Mouse (Mus musculus) layer of hippocampus, adult 9-11 months (tissue): Measurements from ENCODE around the gene Ptpn1.
A peak's percentile ranks its signal among the peaks of the same experiment; 100 is the strongest.

Source experiments
- DNase-seq: peaks from one replicate; pipeline ENCODE4 v3.0.0; 2022

The Ptpn1 gene

DNA sequence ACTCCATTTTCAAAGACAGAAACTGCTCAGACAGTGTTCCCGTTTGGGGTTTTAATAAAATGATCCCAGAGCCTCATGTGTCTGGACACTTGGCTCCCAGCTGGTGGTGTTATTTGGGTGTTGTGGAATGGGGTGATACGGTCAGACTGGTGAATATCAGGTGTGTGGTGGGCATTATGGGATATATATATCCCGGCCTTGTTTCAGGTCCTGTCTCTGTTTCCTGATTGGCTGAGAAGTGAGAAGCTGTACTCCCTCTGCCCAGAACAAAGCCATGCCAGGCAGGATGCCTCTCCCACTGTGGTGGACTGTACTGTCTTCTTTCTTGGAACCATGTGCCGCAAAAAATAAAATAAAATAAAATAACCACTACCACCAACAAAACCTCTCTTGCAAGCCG lies 7.8 kb upstream of the Ptpn1 start:
- DNase-seq, result no peak

DNA sequence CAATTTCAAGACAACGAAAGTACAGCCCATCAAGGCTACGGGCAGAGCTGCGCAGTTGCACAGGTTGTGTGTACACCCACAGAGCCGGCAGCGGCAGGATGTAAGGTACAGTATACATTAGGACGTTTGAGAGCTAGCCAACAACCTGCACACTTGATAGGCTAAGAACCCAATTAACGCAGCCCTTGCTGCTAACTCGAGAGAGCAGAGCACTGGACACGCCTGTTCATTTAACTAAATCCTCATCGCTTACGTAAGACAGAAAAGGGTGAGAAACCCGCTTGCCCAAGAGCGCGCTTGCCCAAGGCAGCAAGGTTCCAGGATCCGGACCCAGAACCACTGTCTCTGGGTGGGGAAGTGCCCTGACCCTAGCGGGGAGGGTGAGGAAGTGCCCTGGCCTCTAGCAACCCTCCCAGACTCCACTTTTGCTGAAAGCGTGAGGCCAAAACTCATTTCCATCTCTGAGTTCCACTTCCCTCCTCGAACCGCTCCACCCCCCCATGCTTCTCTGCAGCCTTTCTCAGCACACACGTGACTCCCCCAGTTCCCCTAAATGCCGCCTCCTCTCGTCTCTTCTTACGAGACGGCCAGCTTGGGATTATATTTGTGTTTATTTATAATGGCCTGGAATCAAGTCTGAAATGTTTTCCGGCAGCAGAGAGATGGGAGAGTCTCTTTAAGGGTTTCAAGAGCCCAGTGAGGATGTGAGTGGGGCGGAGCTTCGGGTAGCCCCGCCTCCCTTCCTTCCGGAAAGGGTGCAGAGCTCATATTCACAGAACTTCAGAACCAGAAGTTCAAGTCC lies 6.9 kb upstream of the Ptpn1 start:
- peak; percentile 89 for DNase-seq

DNA sequence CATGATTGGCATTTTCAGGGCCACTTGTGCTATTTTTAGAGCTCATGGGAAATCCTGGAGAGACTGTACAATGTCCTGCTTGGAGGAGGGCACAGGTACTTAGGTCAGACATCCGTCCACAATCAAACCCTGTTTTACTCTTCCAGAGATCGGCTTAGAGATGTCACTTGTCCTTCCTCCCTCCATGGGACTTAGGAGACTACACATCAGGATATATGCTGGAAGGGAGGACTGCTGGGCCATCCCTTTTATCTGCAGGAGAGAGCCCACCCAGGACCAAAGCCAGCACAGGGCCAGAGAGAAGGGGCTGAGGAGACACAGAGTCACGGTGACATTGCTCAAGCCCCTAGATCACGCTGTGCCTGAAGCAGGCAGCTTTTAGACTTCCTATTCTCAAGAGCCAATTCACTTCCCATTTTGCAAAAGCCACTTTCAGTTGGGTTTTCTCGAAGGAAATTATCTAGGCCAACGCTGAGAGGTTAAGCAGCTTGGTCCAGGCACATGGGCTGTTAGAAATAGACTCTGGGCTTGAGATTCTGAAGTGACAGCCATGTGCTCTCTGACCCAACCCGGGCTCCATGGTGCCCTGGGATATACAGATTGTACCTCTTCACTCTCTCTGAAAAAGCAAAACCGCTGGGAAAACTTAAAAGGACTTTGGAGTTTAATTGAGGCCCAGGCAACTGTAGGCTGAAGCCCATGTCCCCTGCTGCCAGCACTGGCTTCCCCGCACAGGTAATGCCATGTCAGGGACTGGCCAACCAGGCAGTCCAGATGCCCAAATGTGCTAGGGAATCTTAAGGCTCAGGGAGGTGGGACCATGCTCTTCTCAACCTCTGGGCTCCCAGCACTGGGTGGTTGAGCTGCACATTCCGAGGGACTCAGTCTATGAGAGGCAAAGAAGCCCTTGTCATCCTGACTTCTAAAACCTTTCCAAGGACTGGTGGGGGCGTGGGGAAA lies 5.7 kb upstream of the Ptpn1 start:
- peak; percentile 61 for DNase-seq

DNA sequence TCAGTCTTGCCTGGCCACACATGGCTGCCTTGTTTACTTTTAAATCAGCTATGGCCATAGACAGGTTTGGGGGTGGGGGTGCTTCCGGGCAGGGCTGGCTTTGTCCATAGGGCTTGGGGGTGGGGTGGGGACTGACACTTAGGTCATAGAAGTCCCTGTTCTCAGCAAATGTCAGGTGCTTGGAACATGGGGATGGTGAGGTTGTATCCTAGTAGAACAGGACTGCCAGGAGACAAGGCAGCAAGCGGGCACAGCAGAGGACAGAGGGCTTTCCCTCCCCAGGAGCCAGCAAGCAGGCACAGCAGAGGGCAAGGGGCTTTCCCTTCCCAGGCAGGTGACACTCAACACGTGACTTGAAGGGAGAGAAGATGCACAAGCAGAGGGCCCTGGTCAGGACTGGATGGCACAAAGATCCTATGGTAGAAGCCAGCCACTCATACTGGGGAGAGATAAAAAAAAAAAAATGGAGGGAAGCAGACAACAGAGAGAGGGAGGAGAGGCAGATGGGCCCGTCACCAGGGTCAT lies 3.8 kb upstream of the Ptpn1 start:
- no peak for DNase-seq

DNA sequence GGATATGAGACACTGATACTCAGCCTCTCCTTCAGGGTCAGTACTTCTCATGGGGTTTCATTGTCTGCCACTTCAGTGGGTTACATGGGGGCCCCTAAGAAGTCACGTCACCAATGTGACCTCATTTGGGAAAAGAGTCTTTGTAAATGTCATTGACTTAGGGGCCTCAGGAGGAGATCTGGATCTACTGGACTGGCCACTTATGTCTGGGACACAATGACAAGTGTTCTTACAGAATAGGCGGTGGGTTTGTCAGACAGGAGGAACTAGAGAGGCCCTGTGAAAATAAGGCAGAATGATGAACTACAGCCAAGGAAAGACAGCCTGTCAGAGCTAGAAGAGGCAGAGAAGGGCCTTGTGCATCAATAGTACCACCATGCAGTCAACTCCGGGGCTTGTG lies 2.9 kb upstream of the Ptpn1 start:
- DNase-seq, result no peak

DNA sequence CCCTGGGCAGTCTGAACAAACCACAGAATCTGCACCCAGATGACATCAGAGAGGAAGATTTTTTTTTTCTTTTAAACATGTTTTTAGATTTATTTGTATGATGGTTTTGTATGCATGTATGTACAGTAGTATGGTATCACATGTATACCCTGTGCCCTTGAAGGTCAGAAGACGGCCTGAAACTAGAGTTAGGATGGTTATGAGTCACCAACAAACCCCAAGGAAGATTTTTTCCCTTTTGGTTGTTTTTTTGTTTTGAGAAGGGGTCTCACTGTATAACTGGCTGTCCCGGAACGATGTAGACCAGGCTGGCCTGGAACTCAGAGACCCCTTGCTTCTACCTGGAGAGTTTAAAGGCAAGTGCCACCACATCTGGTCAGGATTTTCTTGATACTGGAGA lies 882 bp upstream of the Ptpn1 start:
- DNase-seq, result no peak

DNA sequence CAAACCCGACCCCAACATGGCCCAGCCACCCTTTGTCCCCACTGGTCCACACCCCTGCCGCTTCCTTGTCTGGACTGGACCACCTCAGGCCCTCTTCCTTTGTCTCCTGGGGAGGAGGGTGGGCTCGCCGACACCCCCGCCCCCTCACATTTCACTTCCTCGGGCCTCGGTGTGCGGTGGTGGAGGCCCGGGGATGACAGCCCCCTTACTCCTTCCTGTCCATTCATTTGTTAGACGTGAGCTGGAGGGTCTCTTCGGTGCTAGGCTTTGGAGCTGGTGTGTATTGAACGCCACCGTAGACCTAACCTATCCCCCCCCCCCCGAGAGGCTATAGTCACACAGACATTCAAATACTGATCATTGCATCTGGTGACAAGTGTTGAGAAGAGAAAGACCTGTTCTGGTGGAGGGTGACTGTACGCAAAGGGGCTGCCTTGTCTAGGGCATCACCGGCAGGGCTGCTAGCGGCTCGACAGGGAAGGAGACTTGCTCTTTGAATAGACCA lies 922 bp downstream of the Ptpn1 start:
- no peak for DNase-seq

DNA sequence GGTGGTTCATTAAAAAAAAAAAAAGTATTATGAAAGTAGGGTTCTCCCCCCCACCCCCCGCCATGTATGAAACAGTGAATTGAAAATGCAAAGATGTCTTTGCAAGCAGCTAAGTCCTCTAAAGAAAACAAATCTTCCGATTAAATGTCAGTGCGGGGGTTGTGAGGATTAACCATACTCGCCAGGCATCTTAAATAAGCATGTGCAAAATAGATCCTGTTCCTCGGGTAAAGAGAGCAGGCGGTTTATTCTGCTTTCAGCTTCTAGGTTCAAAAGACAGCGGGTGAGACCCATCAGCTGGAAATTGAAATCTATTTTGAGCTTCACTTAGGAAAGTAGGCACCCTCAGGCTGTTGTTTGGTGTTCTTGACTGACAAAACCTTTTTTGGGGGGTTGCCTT lies 1.5 kb downstream of the Ptpn1 start:
- DNase-seq, result no peak

DNA sequence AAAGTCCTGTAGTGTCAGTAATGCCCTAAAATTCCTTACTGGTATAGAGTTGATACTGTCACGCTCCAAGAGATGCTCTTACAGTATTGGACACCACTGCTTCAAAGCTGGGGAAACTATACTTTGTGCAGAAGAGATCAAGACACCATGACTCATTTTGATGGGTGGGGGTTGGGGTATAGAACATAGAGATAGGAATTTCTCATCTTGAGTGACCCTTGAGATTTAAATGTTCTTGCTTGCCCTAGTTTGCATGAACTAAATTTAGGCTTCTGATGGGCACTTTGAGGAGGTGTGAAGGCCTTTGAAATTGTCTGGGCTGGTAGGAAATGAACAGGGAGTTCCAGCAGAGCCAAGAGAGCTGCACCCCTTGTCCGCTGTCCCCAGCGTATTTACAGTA lies 4.1 kb downstream of the Ptpn1 start:
- peak; percentile 2 for DNase-seq

DNA sequence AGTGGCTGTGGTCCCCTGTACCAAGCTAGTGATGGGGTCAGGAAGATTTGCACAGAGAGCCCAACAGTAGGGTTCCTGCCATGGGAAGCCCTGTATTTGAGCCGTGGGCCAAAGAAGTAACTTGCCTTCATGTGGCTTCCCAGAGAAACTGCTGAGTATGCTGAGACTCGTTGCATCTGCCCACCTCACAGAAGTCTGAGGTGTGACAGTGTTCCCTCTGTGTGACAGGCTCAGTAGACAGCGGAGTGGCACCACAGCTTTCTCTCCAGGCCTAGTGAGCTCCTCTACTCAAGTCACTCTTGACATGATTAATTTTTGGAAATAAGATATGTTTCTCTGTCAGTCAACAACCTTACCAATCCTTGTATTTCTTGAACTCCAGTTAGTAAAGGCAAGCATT lies 6.9 kb downstream of the Ptpn1 start:
- no peak for DNase-seq

DNA sequence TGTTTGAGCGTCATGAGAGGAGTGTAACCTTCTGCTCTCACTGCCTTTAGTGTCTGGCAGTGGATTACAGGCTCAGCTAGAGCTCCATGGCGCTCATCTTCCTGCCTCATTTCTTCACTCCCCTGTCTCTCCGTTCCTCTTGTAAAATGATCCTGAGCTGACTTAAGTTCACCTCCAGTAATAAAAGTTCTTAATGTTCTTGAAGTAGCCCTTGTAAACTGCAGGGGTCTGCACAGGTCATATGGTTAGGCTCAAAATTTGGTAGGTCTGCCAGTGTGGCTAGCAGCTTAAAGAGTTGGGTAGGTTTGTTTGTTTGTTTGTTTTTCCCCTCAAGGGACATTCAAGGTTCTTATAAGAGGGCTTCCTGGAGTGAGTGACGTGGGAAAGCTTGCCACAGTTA lies 7.3 kb downstream of the Ptpn1 start:
- DNase-seq, result no peak

DNA sequence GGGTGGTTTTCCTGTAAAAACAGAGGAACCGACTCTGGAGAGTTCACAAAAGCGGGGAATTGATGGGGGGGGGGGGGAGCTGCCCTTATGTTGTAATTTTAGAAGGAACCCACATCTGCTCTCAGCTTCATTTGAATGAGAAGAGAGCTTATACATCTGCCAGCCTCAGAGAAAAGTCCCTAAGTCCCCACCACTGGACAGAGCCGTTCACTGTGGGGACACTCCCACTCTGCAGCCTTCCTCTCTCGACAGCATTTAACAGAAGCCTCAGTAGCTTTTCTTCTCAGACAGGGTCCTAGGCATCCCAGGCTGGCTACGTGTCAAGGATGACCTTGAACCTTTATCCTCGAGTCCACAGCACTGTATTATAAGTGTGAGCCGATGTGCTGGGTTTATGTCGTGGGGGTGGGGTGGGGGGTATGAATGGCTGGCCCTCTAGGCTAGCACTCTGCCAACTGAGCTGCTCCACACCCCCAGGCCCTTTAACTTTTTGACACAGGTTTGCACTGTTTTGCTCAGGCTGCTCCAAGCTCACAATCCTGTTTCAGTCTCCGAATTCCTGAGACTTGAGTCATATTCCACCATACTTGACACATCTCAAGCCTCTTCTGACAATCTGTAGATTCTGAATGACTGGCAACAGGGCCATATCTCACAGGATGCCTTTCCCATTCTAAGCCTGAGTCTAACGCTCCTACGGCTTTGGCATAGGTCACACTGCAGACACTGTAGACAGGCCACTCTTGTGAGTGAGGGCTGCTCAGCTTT lies 8.0 kb downstream of the Ptpn1 start:
- DNase-seq, result no peak

DNA sequence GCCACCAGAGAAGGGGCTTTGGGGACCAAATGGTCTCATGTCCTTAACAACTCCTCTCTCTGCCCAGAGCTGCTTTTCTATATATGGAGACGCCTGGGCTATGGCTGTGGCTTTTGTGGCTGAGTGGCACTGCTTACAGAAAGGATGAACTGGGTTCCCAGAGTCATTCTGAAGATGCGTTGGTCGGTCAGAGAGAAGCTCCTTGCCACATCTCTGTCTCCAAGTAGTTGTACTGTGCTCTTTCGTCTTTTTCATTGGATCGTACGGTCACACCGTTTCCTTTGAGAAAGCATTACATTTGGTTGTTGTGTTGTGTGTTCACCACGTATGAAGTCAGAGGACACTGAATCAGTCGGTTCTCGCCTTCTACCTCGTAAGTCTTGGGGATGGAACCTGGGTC lies 8.8 kb downstream of the Ptpn1 start:
- DNase-seq, result no peak

DNA sequence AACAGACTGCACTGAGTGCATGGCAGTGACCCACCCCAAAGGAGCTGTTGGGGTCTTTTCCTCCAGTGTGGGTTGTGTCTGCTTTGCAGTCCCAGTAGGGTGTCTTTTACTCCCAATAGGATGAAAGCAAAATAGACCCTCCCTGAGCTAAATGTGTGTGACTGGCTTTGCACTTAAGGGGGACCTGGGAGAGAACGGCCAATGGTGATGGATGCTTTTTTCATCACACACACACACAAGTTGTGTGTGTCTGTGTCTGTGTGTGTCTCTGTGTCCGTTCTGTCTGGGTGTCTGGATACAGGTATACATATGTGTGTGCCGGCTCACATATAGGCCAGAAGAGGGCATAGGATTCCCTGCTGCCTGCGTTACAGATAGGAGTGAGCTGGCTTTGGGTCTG lies 9.5 kb downstream of the Ptpn1 start:
- DNase-seq, result no peak

DNA sequence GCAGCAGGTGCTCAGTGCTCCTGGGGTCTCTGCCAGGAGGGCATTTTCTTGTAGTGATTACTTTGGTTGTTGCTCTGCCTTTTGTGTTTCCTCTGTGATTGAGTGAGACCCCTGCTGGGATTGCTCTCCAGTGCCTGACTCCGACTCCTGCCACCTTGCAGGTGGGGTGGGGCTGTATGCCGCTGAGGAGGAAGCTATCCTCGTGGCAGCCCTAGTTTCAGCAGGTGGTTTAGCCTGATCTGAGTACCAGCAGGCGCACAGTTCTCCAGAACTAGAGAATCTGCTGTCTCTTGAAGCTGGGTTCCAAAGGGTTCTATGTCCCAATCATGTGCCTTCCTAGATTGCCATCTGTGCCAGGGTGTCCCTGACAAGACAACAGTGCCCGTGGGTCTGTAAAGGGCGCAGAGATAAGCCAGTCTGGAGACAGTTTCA lies 9.9 kb downstream of the Ptpn1 start:
- DNase-seq, result no peak

DNA sequence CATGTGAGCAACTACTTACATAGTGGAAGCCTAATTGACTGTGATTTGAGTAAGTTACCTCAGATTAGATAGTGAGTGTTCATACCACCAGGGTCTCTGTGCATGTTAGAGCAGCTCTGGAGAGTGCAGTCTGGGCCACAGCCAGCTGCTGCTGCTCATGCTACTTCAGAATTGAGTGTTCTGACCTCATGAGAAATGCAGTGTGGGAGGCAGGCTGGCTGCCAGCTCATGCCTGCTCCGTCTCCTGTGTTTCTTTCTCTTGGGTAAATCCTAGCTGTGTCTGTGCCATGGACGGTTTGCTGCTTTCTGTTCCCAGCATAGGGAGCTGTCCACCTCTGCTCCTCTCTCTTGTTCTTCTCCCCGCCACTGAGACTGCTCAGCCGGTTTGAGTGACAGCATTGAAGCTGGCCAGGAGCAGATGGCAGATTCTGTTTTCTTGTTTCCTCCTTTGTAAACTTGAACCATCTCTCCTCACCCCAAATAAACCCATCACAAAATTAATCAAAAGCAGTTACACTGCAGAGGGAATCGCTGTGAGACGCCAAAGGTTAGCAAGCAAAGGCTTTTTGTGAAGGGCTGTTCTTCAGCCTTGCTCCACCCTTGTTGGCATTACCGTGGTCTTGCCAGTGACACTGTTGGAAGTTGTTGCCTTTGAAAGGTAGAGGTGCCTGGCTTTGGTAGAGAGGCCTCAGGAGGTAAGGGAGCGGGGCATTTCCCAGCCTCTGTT lies 10.5 kb downstream of the Ptpn1 start:
- peak; percentile 72 for DNase-seq

DNA sequence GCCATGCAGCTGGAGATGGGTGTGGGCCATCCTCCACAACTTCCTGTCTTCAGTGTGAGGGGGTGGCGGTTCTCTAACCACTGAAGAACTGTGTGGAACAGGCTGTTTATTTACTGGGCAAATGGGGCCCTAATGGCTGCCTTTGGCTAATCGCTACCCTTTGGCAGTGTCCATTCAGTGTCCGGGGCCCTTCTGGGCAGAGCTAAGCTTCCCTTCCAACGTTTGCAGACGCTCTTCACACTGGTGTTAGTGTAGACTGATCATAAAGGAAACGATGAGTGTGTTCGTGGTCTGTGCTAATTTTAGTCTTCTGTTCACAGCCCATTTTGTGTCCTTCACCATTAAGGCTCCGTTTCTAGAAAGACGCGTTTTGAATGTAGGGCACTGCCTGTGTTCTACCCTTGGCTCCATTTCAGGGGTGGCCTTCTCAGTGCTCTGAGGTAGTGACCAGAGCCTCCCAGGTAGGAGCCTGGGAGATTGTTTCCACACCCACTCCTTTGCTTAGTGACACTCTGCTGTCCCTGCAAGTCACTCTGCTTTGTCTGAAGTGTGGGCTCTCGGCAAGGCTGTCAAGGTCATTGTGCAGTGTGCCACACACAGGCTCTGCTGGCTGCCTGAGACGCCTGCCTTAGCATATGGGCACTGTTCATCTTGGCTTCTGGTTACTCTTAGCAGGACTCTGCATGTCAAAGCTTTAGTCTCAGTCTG lies 11.2 kb downstream of the Ptpn1 start:
- DNase-seq, result no peak

DNA sequence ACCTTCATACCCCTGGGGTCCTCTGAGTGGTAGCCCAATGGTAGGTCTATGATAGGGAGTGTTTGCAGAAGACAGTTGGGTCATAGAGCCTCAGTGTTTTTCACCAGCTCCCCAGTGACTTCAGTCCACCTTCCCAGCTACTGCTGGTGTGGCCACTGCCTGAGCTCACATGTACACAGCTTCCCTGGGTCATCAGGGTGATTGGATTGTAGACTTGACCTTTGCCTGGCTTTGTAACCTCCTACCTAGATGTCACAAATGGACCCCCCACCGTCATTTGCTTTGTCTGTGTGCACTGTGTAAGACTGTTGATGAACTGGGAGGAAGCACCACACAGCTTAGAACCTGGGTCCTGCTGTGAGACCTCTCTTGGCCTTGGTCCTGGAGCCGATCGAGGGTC lies 12.3 kb downstream of the Ptpn1 start:
- no peak for DNase-seq

DNA sequence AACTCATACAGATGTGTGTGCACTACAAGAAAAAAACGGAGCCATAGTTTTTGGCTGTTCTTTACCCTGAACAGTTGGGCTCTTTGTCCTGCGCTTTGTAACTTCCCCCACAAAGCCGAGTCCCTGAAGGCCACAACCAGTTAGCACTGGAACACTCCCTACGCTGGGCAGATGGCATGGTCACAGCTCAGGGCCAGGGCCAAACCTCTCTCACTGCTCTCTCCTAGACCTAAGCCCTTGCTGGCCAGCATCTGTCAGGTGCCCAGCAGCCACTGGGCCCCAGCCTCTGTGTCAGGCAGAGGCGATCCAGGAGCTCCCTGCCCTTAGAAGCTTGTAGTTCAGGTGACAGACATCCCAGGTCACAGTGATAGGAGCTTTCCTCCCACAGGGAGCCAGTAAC lies 13.6 kb downstream of the Ptpn1 start:
- no peak for DNase-seq

DNA sequence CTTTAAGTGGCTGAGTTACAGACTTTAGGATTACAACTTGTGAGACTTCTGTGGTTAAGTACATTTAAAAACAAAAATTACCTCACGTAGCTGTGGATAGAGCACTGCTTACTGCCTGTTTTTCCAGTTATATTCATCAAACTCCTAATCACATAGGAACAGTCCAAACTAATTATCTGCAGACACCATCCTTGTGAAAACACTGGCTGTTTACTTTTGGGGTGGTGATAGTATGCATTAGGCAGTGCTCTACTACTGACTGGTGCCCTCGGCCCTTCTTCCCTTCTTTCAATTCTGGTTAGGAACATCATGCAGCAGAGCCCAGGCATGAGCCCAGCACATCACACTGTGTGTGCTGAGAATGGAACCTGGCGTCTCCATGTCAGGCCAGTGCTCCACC lies 15.4 kb downstream of the Ptpn1 start:
- DNase-seq, result no peak

DNA sequence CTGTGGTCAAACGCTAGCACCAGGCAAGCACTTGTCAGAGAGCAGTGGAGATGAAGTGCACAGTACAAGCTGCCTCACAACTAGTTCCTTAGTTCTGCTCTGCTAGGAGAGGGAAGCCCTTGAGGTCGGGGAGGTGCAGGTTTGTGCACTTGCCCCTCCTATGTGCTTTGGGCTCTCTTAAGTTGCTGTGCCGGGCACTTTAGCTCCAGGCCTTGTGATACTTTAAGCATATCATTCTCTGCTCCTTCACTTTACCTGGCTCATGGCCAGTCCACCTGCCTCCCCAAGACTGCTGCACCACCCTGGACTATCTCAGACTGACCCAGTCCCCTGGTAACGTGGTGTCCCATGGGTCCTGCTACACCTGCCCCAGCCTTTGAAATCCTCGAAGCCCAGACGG lies 16.2 kb downstream of the Ptpn1 start:
- DNase-seq, result no peak

DNA sequence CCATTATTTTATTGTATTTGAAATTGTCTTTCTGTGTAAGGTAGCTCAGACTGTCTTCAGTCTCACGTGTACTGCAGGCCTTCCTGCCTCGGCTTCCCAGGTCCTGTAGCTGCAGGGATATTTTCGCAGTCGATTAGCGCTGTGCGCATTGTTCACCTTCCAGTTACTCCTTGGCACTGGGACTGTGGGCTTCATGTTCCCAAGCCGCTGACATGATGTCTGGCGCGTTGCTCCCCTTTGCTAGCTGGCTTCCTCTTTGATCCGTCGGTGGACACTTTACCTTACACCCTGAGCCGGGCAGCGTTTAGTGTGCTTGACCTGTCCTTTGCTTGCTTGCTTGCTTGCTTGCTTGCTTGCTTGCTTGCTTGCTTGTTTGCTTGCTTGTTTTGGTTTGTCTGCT lies 16.7 kb downstream of the Ptpn1 start:
- DNase-seq, result no peak
